Mouse (Mus musculus) heart, postnatal 0 days (tissue): ENCODE measurements around the gene Kcnmb4. TPM values are rescaled to one million over a fixed set of nuclear protein-coding genes. Genes with fewer than 3 reads are reported as not detected.

ENCODE experiments used
- ATAC-seq: fragments of 200-750 bp; cut with Nextera tagmentation; 2 replicates; pipeline ENCODE4 v1.8.0; 2017; ENCODE audit warnings: low read depth, moderate number of reproducible peaks, moderate library complexity; ENCODE audit not compliant: insufficient read depth
- DNase-seq: peaks from one replicate; pipeline ENCODE4 v3.0.0-alpha.2; 2016; ENCODE audit warnings: low spot score
- H3K27ac ChIP-seq: fragments of 300-500 bp; sonication (generic); 2 replicates; pipeline ENCODE4 v1.5.1; 2014; ENCODE audit warnings: low read depth, mild to moderate bottlenecking
- H3K27me3 ChIP-seq: fragments of 300-500 bp; sonication (generic); 2 replicates; pipeline ENCODE4 v1.6.1; 2014; ENCODE audit warnings: low read length, mixed read lengths; ENCODE audit not compliant: control insufficient read depth, insufficient read depth
- H3K36me3 ChIP-seq: fragments of 300-500 bp; sonication (generic); replicated peaks from 2 replicates; pipeline ENCODE4 v1.6.1; 2014; ENCODE audit warnings: low read length, mixed read lengths; ENCODE audit not compliant: control insufficient read depth, insufficient read depth
- H3K4me1 ChIP-seq: fragments of 300-500 bp; sonication (generic); 2 replicates; pipeline ENCODE4 v1.6.1; 2014; ENCODE audit warnings: antibody characterized with exemption; ENCODE audit not compliant: control insufficient read depth, insufficient read depth
- H3K4me2 ChIP-seq: fragments of 300-500 bp; sonication (generic); 2 replicates; pipeline ENCODE4 v1.6.1; 2014; ENCODE audit warnings: low read depth, mild to moderate bottlenecking, low read length, moderate library complexity
- H3K4me3 ChIP-seq: fragments of 300-500 bp; sonication (generic); 2 replicates; pipeline ENCODE4 v1.5.1; 2014; ENCODE audit warnings: low read depth, low read length
- H3K9ac ChIP-seq: fragments of 300-500 bp; sonication (generic); replicated peaks from 2 replicates; pipeline ENCODE4 v1.6.1; 2014; ENCODE audit warnings: low read depth, low read length, mixed read lengths
- H3K9me3 ChIP-seq: fragments of 300-500 bp; sonication (generic); replicated peaks from 2 replicates; pipeline ENCODE4 v1.6.1; 2016; ENCODE audit warnings: low read length; ENCODE audit not compliant: control insufficient read depth
- CTCF ChIP-seq: IDR thresholded peaks from 2 replicates; pipeline ENCODE4 v1.5.1; 2016; ENCODE audit warnings: antibody characterized with exemption, control low read depth, low read depth
- EP300 ChIP-seq: IDR thresholded peaks from 2 replicates; pipeline ENCODE4 v1.6.1; 2016; ENCODE audit warnings: antibody characterized with exemption, low read depth
- WGBS: fragments of 180-500 bp; shearing (Covaris S2); extraction: QIAGEN DNeasy Blood & Tissue Kit; methylation state at CpG from one replicate; pipeline ENCODE4 v1.1.7; 2014; 5-methylcytosine and 5-hydroxymethylcytosine counted together
- polyA plus RNA-seq: library from polyadenylated mRNA; unstranded; fragments of >200 nt; fragmentation: Nextera tagmentation; extraction: Ambion mirVana; gene quantifications from 2 replicates; pipeline ENCODE4 v1.2.1, GENCODE M21; 2015
- total RNA-seq: library from RNA; depleted of rRNA; stranded (reverse); fragments of >200 nt; gene quantifications from 2 replicates; pipeline ENCODE4 v1.2.3, GENCODE M21; 2014; ENCODE audit warnings: low replicate concordance

The Kcnmb4 gene
- total and polyA plus RNA-seq, 2 experiments from 2014 or later, result 1.00 to 14.5 TPM

- WGBS, result 89% methylated on average over 5 of the region's 5 CpGs
- TF ChIP-seq CTCF (no peak), EP300 (no peak)
- no peak for DNase-seq
Observed at GRCm38 (mm10) chr10:116480988-116481387, 7.3 kb upstream of the Kcnmb4 start.

GRCm38 (mm10) chr10:116476559-116476958, 2.9 kb upstream of the Kcnmb4 start:
- WGBS, result 93% methylated on average over 3 of the region's 3 CpGs
- H3K4me1 ChIP-seq, result no peaks in the 10 kb centered on the region; the same call in 1 of the 2 replicates
- ATAC-seq, result no peak
- TF ChIP-seq CTCF (no peak), EP300 (no peak)
- H3K36me3 ChIP-seq, result no peaks in the 10 kb centered on the region
- H3K4me2 ChIP-seq, result no peak overlapping the region
- no peak overlapping the region for H3K4me3 ChIP-seq
- H3K27ac ChIP-seq, result no peak overlapping the region
- peaks cover 15% of the 10 kb centered on the region for H3K27me3 ChIP-seq
- 0 out of 2 replicates have a peak, but pooled peaks cover 4% of the 10 kb centered on the region for H3K9me3 ChIP-seq
- no peak overlapping the region for H3K9ac ChIP-seq
- DNase-seq, result no peak

More at GRCm38 (mm10) chr10:116480988-116481387, 7.3 kb upstream of the Kcnmb4 start:
- peaks cover 28% of the 10 kb centered on the region for H3K36me3 ChIP-seq
- H3K4me1 ChIP-seq, result no peaks in the 10 kb centered on the region
- no peak overlapping the region for H3K4me2 ChIP-seq
- no peak overlapping the region for H3K27ac ChIP-seq
- H3K27me3 ChIP-seq, result no peaks in the 10 kb centered on the region
- H3K9me3 ChIP-seq, result 0 out of 2 replicates have a peak, but pooled peaks cover 4% of the 10 kb centered on the region
- no peak overlapping the region for H3K9ac ChIP-seq
- H3K4me3 ChIP-seq, result no peak overlapping the region
- ATAC-seq, result no peak

GRCm38 (mm10) chr10:116475725-116476124, 2.0 kb upstream of the Kcnmb4 start:
- H3K27ac ChIP-seq, result no peak overlapping the region
- no peaks in the 10 kb centered on the region for H3K36me3 ChIP-seq
- DNase-seq (no peak), ATAC-seq (no peak)
- peaks cover 15% of the 10 kb centered on the region for H3K27me3 ChIP-seq
- H3K9ac ChIP-seq, result no peak overlapping the region
- WGBS, result 70% methylated on average over 6 of the region's 6 CpGs
- no peak overlapping the region for H3K4me3 ChIP-seq
- H3K9me3 ChIP-seq, result 0 out of 2 replicates have a peak, but pooled peaks cover 4% of the 10 kb centered on the region
- H3K4me2 ChIP-seq, result no peak overlapping the region
- no peaks in the 10 kb centered on the region; the same call in 1 of the 2 replicates for H3K4me1 ChIP-seq
- TF ChIP-seq EP300, result no peak
- no peak for TF ChIP-seq CTCF

- no peak overlapping the region for H3K27ac ChIP-seq
- H3K27me3 ChIP-seq, result peaks cover 15% of the 10 kb centered on the region
- TF ChIP-seq EP300 (no peak), CTCF (no peak)
- ATAC-seq, result peak; percentile 36; the same call in 1 of the 2 replicates
- under 1% methylated on average over 63 of the region's 78 CpGs for WGBS
- H3K9ac ChIP-seq, result peak overlapping the region; percentile 23
- DNase-seq, result no peak
- H3K4me1 ChIP-seq, result no peaks in the 10 kb centered on the region; the same call in 1 of the 2 replicates
- H3K4me2 ChIP-seq, result peak overlapping the region; percentile 99
- H3K36me3 ChIP-seq, result no peaks in the 10 kb centered on the region
- H3K4me3 ChIP-seq, result peak overlapping the region; percentile 53
- H3K9me3 ChIP-seq, result 0 out of 2 replicates have a peak, but pooled peaks cover 4% of the 10 kb centered on the region
Observed at GRCm38 (mm10) chr10:116473071-116473758, 463 bp downstream of the Kcnmb4 start.

- H3K9ac ChIP-seq, result no peak overlapping the region
- DNase-seq (no peak), ATAC-seq (no peak)
- 0 out of 2 replicates have a peak, but pooled peaks cover 4% of the 10 kb centered on the region for H3K9me3 ChIP-seq
- no peaks in the 10 kb centered on the region for H3K36me3 ChIP-seq
- H3K4me1 ChIP-seq, result no peaks in the 10 kb centered on the region; the same call in 1 of the 2 replicates
- H3K4me2 ChIP-seq, result peak overlapping the region; percentile 99
- no peak overlapping the region for H3K27ac ChIP-seq
- H3K4me3 ChIP-seq, result peak overlapping the region; percentile 53
- TF ChIP-seq EP300 (no peak), CTCF (no peak)
- 7% methylated on average over 5 of the region's 5 CpGs for WGBS
- H3K27me3 ChIP-seq, result peaks cover 15% of the 10 kb centered on the region
Observed at GRCm38 (mm10) chr10:116472579-116472978, 1.1 kb downstream of the Kcnmb4 start.
